Mouse (Mus musculus) spleen, postnatal 14 days (tissue): ENCODE measurements around the gene Akap9.
"Not testable (repeated sequence)": the region's sequence is repeated elsewhere in the genome, so short reads cannot be mapped to it uniquely, and the experiment has no call there.

Experiments
- DNase-seq, 2 experiments: peaks; one replicate each; pipeline ENCODE4 v3.0.0; 2021 to 2022; ENCODE audit warnings: low spot score in 2 of 2

Akap9 gene

DNA sequence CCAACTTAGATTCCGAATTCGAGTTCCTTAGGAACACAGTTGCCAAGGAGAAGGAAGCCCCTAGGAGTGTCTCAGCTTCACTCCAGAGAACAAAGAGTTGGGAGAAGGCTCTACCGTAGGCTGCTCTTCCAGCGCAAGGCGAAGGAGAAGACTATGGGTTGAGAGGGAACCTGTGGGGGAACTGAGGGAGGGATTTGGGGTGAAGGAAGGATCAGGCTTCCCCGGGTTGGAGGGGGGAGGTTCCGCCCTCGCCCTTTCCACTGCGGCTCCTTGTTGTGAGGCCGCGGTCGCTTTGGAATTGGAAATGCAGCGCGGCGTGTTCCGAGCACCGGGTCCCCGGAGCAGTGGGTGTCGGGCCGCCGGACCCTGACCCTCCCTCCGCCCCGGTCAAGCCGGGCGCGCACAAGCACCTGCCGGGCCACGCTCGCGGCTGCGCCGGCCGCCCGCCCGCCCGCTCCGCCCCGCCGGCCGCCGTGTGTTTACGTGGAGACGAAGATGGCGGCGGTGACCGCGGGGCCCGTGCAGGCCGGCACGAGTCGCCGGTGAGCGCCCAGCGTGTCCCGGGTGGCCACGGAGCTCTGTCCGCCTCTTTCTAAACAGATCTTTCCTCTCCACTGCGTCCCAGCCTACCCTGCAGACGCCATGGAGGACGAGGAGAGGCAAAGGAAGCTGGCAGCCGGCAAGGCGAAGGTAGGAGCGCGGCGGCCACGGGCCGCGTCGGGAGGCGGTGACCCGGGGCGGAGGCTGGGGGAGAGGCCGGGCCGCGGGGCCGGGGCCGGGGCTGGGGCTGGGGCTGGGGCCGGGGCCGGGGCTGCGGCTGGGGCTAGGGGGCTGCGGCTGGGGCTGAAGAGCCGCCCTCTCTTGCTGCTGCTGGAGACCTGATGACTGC is at the start of gene Akap9:
Gene Akap9 (plus strand): TSS at position 254 of the 889 bp plus-strand sequence.
- peak; percentile 36 to 59 for DNase-seq

GRCm38 (mm10) chr5:3886862-3887261 is 41.0 kb upstream of the Akap9 start:
- not testable (repeated sequence) for DNase-seq

DNA sequence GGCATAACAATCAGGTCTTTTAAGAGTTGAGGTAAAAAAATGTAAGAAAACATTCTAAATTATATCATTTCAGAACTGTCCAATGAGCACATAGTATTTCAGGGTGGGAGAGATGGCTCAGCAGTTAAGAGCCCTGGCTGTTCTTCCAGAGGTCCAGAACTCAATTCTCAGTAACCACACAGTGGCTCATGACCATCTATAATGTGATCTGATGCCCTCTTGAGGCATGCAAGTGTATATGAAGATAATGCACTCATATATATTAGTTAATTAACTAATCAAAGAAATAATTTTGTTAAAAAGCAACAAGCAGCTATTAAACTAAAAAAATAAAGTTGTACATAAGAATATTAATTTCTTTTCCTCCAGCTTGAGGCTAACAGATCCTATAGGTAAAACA is 38.7 kb upstream of the Akap9 start:
- DNase-seq: no peak

DNA sequence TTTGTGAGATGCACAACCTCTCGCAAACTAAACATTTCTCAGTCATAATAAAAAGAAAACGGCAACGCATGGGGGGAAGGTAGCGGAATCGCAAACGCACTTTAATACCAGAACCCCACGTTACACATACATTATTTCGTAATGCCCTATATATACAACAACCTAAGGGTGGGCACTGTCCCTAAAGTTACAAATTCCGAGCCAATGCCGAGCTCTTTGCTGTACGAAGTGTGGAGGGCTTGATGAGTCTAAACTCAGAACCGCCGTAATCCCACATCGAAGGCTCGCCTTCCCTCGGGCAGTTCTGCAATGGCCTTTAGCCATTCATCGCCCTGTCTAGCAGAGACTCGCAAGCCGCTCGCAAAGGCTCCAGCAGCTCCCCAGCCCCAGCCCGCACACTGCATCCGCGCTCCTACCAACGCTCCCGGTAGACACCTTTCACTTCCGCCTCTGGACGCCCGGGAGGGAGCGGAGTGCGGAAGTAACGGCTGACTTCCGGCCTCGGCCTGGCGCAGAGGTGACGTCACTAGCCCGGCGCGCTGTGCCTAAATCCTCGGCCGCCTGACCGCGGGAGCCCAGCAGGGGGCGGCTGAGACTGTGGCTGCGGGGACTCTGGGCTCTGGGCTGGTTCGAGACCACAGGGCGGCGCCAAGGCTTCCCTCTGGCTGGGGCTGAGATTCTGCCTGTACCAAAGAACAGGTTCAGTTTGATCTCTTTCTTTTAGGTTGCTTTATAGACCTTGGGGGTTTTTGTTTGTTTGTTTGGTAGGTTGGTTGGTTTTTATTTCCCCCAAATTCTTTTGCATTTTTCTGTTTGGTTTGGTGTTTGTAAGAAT is 34.2 kb upstream of the Akap9 start, which contains the start of gene Mterf1a:
Gene Mterf1a (minus strand): TSS at position 475 of the 835 bp plus-strand sequence.
- DNase-seq: peak in 1 of 2 experiments; percentile 6

- not testable (repeated sequence) for DNase-seq
Observed at GRCm38 (mm10) chr5:3894294-3894619, 33.6 kb upstream of the Akap9 start.

DNA sequence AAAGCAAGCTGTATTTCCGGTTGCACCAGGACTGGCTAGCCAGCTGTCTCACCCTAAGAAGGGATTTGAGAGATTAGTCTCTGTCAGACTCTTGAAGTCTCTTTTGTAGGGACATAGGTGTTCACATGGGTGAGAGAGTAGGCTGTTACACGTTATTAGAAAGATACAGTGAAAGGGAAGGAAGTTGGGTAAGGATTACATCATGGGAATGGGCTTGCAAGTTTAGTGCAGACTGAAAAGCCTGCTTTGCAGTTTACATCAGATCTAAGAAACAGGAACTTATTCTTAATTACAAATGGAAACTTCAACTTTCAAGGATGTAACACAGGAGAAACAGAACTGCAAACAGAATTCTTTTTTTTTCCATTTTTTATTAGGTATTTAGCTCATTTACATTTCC is 22.4 kb upstream of the Akap9 start:
- DNase-seq: no peak

DNA sequence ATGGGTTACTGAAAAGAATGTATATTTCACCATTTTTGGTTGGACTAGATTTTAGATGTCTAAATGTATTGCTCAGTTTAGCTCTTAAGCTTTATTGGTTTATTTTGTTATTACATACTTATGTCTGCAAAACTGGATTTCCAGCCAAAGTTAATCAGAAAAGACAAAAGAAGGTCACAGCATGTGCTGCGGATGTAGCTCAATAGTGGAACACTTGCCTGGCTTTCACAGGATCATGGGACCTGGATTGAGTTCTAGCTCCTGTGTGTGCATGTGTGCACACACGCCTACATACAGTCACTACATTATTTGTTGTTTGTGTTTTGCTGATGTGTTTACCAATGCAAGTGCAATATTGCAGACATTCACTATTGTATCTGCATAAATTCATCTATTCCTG is 5.5 kb upstream of the Akap9 start:
- no peak for DNase-seq

- DNase-seq: no peak
Observed at GRCm38 (mm10) chr5:3926666-3927065, 1.2 kb upstream of the Akap9 start.

DNA sequence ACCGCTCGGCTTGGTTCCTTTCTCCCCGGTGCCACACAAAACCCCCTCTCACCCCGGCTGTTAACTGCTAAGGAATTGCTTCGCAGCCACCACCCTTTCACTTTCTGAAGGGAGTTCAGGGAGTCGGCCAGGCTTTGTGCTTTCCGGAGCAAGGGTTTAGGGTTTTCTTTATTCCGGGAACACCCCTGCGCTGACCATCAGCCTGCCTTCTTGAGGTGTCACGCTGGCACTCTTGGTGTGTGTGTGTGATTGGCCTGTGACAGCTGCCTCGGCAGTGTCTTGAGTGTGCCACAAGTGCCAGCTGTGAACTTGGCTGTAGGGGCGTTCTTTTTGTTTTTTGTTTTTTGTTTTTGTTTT is 814 bp downstream of the Akap9 start:
- DNase-seq: peak; percentile 9 to 10

DNA sequence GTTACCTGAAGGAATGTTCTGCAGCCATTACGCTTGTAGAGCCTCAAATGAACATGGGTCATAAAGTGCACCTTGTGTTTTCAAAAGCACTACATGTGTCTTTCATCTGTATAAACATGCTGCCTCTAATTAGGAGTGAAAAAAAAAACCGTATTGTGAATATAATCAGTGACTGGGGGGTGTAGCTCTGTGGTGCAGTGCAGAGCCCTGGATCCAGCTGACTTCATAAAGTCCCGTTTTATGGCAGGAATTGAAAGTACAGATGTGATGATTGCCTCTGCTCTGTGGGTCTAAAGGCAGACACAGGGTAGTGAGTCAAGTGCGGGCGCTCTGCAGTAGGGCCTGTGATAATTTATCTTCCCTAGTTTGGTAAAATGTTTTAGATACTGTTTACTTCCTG is 2.9 kb downstream of the Akap9 start:
- no peak for DNase-seq

DNA sequence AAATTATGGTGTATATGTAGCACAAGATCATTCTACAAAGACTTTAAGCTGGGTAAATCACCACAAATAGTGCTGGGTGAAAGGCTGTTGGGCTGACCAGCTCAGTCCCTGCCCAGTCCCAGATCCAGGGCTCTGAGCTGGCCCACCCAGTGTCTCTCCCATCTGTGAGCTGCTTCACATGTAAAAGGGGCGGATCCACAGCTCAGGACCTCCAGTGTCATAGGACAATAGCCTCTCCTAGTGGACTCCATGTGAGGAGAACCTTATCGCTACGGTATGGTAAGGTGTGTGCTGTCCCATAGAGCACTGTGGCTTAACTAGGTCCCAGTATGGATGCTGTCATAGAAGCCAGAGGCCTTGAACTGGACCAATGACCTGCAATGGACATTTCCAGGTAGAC is 3.8 kb downstream of the Akap9 start:
- no peak for DNase-seq

DNA sequence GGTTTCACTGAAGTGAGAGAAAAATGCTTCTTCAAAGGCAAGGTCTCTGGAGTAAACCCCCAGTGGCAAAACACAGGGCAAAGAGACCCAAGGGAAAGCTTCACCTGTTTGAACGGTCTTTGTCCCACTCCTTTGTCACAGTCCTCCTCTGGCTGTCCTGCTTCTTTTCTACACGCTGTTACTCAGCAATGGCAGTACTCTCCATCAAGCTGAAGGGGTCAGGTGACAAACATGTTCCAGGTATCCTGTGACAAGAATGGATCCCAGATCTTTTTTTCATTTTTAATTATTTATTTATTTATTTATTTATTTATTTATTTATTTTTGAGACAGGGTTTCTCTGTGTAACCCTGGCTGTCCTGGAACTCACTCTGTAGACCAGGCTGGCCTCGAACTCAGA is 5.7 kb downstream of the Akap9 start:
- no peak for DNase-seq

GRCm38 (mm10) chr5:3935266-3935665 is 7.4 kb downstream of the Akap9 start:
- DNase-seq: no peak

GRCm38 (mm10) chr5:3935778-3936554 is 8.1 kb downstream of the Akap9 start:
- no peak for DNase-seq

DNA sequence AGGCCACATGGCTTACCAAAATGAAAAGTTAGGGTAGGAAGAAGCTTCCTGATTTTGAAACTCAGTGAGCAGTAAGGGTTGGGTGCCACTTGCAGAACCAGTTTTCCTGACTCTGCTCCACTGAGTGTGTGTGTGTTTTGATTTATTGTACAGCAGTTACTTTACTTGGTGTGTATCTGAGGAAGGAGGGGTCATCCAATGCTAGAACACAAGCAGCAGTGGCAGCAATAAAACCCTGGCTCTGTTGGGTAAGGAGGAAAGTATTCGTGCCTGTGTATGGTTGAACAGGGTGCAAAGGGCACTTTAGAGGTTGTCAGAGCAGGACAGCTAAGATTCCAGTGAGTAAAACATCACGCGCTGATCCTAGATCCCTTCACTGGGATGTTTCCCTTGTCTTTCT is 11.1 kb downstream of the Akap9 start:
- no peak for DNase-seq

- DNase-seq: no peak
Observed at GRCm38 (mm10) chr5:3939335-3939734, 11.5 kb downstream of the Akap9 start.

DNA sequence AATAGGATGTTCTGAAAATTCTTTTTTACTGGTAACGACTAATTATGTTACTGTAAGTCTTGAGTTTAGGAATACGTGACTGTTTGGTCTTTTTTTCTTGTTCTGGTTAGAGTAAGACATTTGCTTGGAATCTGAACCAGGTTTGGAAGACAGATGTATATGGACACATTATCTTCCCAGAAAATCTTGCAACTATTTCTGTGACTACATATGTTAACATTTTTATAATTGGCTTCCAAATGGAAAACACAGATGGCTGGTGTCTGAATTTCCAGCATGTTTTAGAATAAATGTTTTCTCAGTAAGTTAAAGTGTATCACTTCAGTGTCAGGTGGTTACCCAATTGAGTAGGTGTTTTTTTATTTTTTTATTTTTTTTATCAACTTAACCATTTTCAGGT is 13.4 kb downstream of the Akap9 start:
- DNase-seq: no peak

- DNase-seq: not testable (repeated sequence)
Observed at GRCm38 (mm10) chr5:3943169-3943568, 15.3 kb downstream of the Akap9 start.

GRCm38 (mm10) chr5:3952498-3952897 is 24.6 kb downstream of the Akap9 start:
- no peak for DNase-seq

GRCm38 (mm10) chr5:3954541-3954940 is 26.7 kb downstream of the Akap9 start:
- no peak for DNase-seq

GRCm38 (mm10) chr5:3961286-3961685 is 33.4 kb downstream of the Akap9 start:
- no peak for DNase-seq

- DNase-seq: no peak
Observed at GRCm38 (mm10) chr5:3968415-3968814, 40.6 kb downstream of the Akap9 start.
